Comparison of ENCODE assay signal across 8 mouse cellular contexts in the genomic region with DNA sequence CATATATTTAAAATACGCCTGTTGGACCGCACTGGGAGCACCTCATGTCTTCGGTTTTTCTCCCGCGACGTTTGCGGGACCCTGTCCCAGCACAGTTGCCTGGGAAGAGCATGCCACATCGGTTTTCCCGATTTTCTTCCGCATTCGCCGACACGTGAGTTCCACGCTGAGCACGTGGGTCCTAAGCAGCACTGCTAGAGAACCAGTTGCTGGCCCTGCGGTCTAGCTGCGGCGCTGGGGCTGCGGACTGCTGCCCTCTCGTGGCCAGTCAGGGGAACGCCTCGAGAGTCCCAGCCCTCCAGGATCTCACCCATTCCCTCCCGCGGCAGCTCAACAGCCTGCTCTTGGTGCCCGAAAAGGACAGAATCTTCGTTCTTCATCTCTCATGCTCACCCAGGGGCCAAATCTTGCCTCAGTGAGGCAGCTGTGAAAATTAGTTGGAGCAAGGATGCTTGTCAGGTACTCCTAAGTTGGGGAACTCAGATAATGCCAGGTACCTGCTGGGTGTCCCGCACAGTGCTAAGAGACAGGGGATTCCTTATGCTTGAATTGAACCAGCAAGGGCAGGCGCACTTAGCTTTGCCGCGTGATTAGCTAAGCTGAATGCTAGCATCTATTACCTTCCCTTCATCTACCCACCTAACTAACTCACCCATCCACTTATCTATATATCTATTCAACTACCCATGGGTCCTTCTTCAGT. TPM values are rescaled to one million over a fixed set of nuclear protein-coding genes. Genes with fewer than 3 reads are reported as not detected.
DNase-seq lines count a peak whose midpoint lies in the region; ATAC-seq and TF ChIP-seq lines count a peak whose summit lies in the region.

No protein-coding gene starts in this region.

- peaks cover 20% of the 10 kb centered on the region for H3K4me1 ChIP-seq in forebrain, embryonic 10.5 days
- peaks cover 40% of the 10 kb centered on the region for H3K4me1 ChIP-seq in heart, embryonic 16.5 days (ENCODE audit: control insufficient read depth, insufficient read depth, low read length)
- peaks cover 18% of the 10 kb centered on the region for H3K4me1 ChIP-seq in liver, postnatal 0 days (ENCODE audit: insufficient read depth)
- peaks cover 11% of the 10 kb centered on the region for H3K4me1 ChIP-seq in neural tube, embryonic 14.5 days (ENCODE audit: control insufficient read depth, insufficient read depth, low read length)

- peak overlapping the region; percentile 44 for H3K4me3 ChIP-seq in forebrain, embryonic 10.5 days
- peak overlapping the region; percentile 57 for H3K4me3 ChIP-seq in heart, embryonic 16.5 days (ENCODE audit: low read length)
- peak overlapping the region; percentile 44 for H3K4me3 ChIP-seq in liver, postnatal 0 days (ENCODE audit: low read depth, low read length)
- peak overlapping the region; percentile 33 for H3K4me3 ChIP-seq in neural tube, embryonic 14.5 days (ENCODE audit: low read depth, low read length)

- H3K27ac ChIP-seq in forebrain, embryonic 10.5 days, result no peak overlapping the region
- peak overlapping the region; percentile 94 for H3K27ac ChIP-seq in heart, embryonic 16.5 days (ENCODE audit: low read length)
- H3K27ac ChIP-seq in liver, postnatal 0 days (ENCODE audit: low read depth), result no peak overlapping the region
- H3K27ac ChIP-seq in neural tube, embryonic 14.5 days (ENCODE audit: low read depth, low read length), result no peak overlapping the region

- no peaks in the 10 kb centered on the region for H3K36me3 ChIP-seq in forebrain, embryonic 10.5 days (replicated peaks)
- no peaks in the 10 kb centered on the region for H3K36me3 ChIP-seq in heart, embryonic 16.5 days (ENCODE audit: control insufficient read depth, insufficient read depth)
- H3K36me3 ChIP-seq in liver, postnatal 0 days (replicated peaks; ENCODE audit: insufficient read depth, low read length), result no peaks in the 10 kb centered on the region
- no peaks in the 10 kb centered on the region for H3K36me3 ChIP-seq in neural tube, embryonic 14.5 days (ENCODE audit: control insufficient read depth, insufficient read depth, low read length)

- peak; percentile 78 for ATAC-seq in heart, embryonic 16.5 days (replicated peaks; ENCODE audit: extremely low read depth, insufficient read depth, low FRiP score)
- peak; percentile 82 for ATAC-seq in liver, postnatal 0 days
- peak; percentile 93 for ATAC-seq in neural tube, embryonic 14.5 days (ENCODE audit: low read depth)

- no peak for TF ChIP-seq EP300 in liver, postnatal 0 days (IDR thresholded peaks at IDR 0.05; ENCODE audit: low read depth)

- DNase-seq in CD8-positive naive resting alpha-beta T cell, adult 2 months (ENCODE audit: low read depth in 2 of 2, low spot score in 2 of 2), result peak; percentile 75 to 82
- peak; percentile 66 for DNase-seq in c-Kit-negative CD71-positive TER-119-positive erythroid progenitor cells, embryonic 14.5 days (ENCODE audit: low read depth, low spot score)
- DNase-seq in forebrain, embryonic 10.5 days (ENCODE audit: extremely low spot score, low spot score), result peak; percentile 86
- peak; percentile 78 to 88 for DNase-seq in kidney, postnatal 36 days
- peak; percentile 87 for DNase-seq in liver, postnatal 0 days
- DNase-seq in testis, postnatal 10 days (ENCODE audit: low spot score), result peak; percentile 92

- H3K4me2 ChIP-seq in heart, embryonic 16.5 days (ENCODE audit: low read depth, low read length), result peak overlapping the region; percentile 81
- peak overlapping the region; percentile 79 for H3K4me2 ChIP-seq in liver, postnatal 0 days (ENCODE audit: low read depth, low read length)
- peak overlapping the region; percentile 66 for H3K4me2 ChIP-seq in neural tube, embryonic 14.5 days (ENCODE audit: low read depth, low read length)

- 9% methylated on average over 30 of the region's 30 CpGs for WGBS in forebrain, embryonic 10.5 days
- WGBS in heart, embryonic 16.5 days, result 9% methylated on average over 30 of the region's 30 CpGs
- 8% methylated on average over 30 of the region's 30 CpGs for WGBS in liver, postnatal 0 days (ENCODE audit: insufficient replicate concordance)
- WGBS in neural tube, embryonic 14.5 days, result 10% methylated on average over 30 of the region's 30 CpGs

- H3K9me3 ChIP-seq in forebrain, embryonic 10.5 days, result no peaks in the 10 kb centered on the region
- H3K9me3 ChIP-seq in heart, embryonic 16.5 days (replicated peaks; ENCODE audit: control insufficient read depth, low read length), result peaks cover under 1% of the 10 kb centered on the region; the same call in 1 of the 2 replicates
- H3K9me3 ChIP-seq in liver, postnatal 0 days (ENCODE audit: low read length), result no peaks in the 10 kb centered on the region
- no peaks in the 10 kb centered on the region for H3K9me3 ChIP-seq in neural tube, embryonic 14.5 days (ENCODE audit: control insufficient read depth, low read length)

- peak; percentile 100 for TF ChIP-seq CTCF in liver, postnatal 0 days (IDR thresholded peaks at IDR 0.05; ENCODE audit: low read depth)

- peak overlapping the region; percentile 67 for H3K9ac ChIP-seq in heart, embryonic 16.5 days (ENCODE audit: low read length)
- peak overlapping the region; percentile 23; the same call in 1 of the 2 replicates for H3K9ac ChIP-seq in liver, postnatal 0 days (replicated peaks)
- no peak overlapping the region for H3K9ac ChIP-seq in neural tube, embryonic 14.5 days (replicated peaks; ENCODE audit: low read depth, low read length)

- H3K27me3 ChIP-seq in forebrain, embryonic 10.5 days (ENCODE audit: poor library complexity, severe bottlenecking), result peaks cover 42% of the 10 kb centered on the region
- no peaks in the 10 kb centered on the region for H3K27me3 ChIP-seq in heart, embryonic 16.5 days (ENCODE audit: control insufficient read depth, insufficient read depth, low read length)
- H3K27me3 ChIP-seq in liver, postnatal 0 days (ENCODE audit: insufficient read depth, low read length), result no peaks in the 10 kb centered on the region
- H3K27me3 ChIP-seq in neural tube, embryonic 14.5 days (ENCODE audit: control insufficient read depth, insufficient read depth, low read length), result no peaks in the 10 kb centered on the region; the same call in 1 of the 2 replicates

RNA-seq across cellular contexts. Expression of a gene that starts 30.7 kb away (rescaled TPM):
- polyA plus RNA-seq in forebrain, embryonic 10.5 days (2016; fragmentation: Nextera tagmentation; extraction: Ambion mirVana), result 11.7 and 12.5 TPM in 2 replicates
- 6.2 and 6.9 TPM in 2 replicates for polyA plus RNA-seq in heart, embryonic 16.5 days (2015; fragmentation: Nextera tagmentation; extraction: Ambion mirVana)
- polyA plus RNA-seq in liver, postnatal 0 days (2015; fragmentation: Nextera tagmentation; extraction: Ambion mirVana), result 1.6 and 2.7 TPM in 2 replicates
- 2.4 and 2.8 TPM in 2 replicates for polyA plus RNA-seq in neural tube, embryonic 14.5 days (2014; fragmentation: Nextera tagmentation; extraction: Ambion mirVana)

RNA-seq across cellular contexts. Expression of a gene that starts 41.4 kb away (rescaled TPM):
- polyA plus RNA-seq in forebrain, embryonic 10.5 days (2016; fragmentation: Nextera tagmentation; extraction: Ambion mirVana), result not detected in 2 replicates
- polyA plus RNA-seq in heart, embryonic 16.5 days (2015; fragmentation: Nextera tagmentation; extraction: Ambion mirVana), result 123 and 132 TPM in 2 replicates
- polyA plus RNA-seq in liver, postnatal 0 days (2015; fragmentation: Nextera tagmentation; extraction: Ambion mirVana), result not detected in 2 replicates
- polyA plus RNA-seq in neural tube, embryonic 14.5 days (2014; fragmentation: Nextera tagmentation; extraction: Ambion mirVana), result not detected in 2 replicates

RNA-seq across cellular contexts. Expression of a gene that starts 46.7 kb away (rescaled TPM):
- 2.8 and 2.9 TPM in 2 replicates for polyA plus RNA-seq in forebrain, embryonic 10.5 days (2016; fragmentation: Nextera tagmentation; extraction: Ambion mirVana)
- 7.5 and 8.7 TPM in 2 replicates for polyA plus RNA-seq in heart, embryonic 16.5 days (2015; fragmentation: Nextera tagmentation; extraction: Ambion mirVana)
- polyA plus RNA-seq in liver, postnatal 0 days (2015; fragmentation: Nextera tagmentation; extraction: Ambion mirVana), result 2.5 and 2.7 TPM in 2 replicates
- polyA plus RNA-seq in neural tube, embryonic 14.5 days (2014; fragmentation: Nextera tagmentation; extraction: Ambion mirVana), result 18.8 and 23.8 TPM in 2 replicates

RNA-seq across cellular contexts. Expression of a gene that starts 53.2 kb away (rescaled TPM):
- 180 and 184 TPM in 2 replicates for polyA plus RNA-seq in forebrain, embryonic 10.5 days (2016; fragmentation: Nextera tagmentation; extraction: Ambion mirVana)
- 163 and 169 TPM in 2 replicates for polyA plus RNA-seq in heart, embryonic 16.5 days (2015; fragmentation: Nextera tagmentation; extraction: Ambion mirVana)
- polyA plus RNA-seq in liver, postnatal 0 days (2015; fragmentation: Nextera tagmentation; extraction: Ambion mirVana), result 83.4 and 87.1 TPM in 2 replicates
- polyA plus RNA-seq in neural tube, embryonic 14.5 days (2014; fragmentation: Nextera tagmentation; extraction: Ambion mirVana), result 112 and 127 TPM in 2 replicates

RNA-seq across cellular contexts. Expression of a gene that starts 54.9 kb away (rescaled TPM):
- 1.5 and 1.9 TPM in 2 replicates for polyA plus RNA-seq in forebrain, embryonic 10.5 days (2016; fragmentation: Nextera tagmentation; extraction: Ambion mirVana)
- polyA plus RNA-seq in heart, embryonic 16.5 days (2015; fragmentation: Nextera tagmentation; extraction: Ambion mirVana), result 1.2 and 1.3 TPM in 2 replicates
- polyA plus RNA-seq in liver, postnatal 0 days (2015; fragmentation: Nextera tagmentation; extraction: Ambion mirVana), result 0.19 and 0.33 TPM in 2 replicates
- polyA plus RNA-seq in neural tube, embryonic 14.5 days (2014; fragmentation: Nextera tagmentation; extraction: Ambion mirVana), result 5.2 and 7.4 TPM in 2 replicates

Comparison
In these comparisons a context has a peak if more than half of its experiments do, and no peak if none do; other contexts are left out.
1. RNA of a gene that starts 41.4 kb away (polyA plus RNA-seq): 123 to 132 TPM in heart, embryonic 16.5 days; not detected in neural tube, embryonic 14.5 days, not detected in forebrain, embryonic 10.5 days and not detected in liver, postnatal 0 days; every median in the first group is over 100 times any median in the second.
2. Peak in every context shown above with its lines, with median percentiles within 50 percentile points of each other: DNase-seq, H3K4me3 ChIP-seq, ATAC-seq and H3K4me2 ChIP-seq.